Mouse (Mus musculus): ENCODE data around the gene Elovl6. TPM values are rescaled to one million over a fixed set of nuclear protein-coding genes. Genes with fewer than 3 reads are reported as not detected.

Gene Elovl6
- polyA plus RNA-seq, 1 experiment from 2014 or later = 37.6 TPM

DNA sequence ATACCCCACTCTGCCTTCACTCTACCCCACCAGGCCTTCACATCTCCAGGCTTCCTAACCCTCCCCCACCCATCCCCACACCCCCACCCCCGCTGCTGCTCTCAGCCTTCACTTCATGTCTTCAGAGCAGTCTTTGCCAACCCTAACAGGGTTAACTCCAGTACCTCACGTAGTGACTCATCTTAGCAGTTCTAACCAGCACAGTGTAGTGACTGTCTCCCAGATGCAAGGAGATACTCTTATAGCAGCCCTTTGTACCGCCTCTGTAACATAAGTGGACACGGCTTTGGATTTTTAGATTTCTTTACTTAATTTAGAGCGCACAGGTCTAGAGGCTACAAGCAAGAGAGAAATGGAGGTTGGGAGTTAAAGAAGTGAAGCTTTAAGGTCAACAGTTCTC, 116.4 kb downstream of the Elovl6 start:
- ATAC-seq (ENCODE audit: insufficient number of reproducible peaks, insufficient read depth, low FRiP score, low read depth) = no peak

DNA sequence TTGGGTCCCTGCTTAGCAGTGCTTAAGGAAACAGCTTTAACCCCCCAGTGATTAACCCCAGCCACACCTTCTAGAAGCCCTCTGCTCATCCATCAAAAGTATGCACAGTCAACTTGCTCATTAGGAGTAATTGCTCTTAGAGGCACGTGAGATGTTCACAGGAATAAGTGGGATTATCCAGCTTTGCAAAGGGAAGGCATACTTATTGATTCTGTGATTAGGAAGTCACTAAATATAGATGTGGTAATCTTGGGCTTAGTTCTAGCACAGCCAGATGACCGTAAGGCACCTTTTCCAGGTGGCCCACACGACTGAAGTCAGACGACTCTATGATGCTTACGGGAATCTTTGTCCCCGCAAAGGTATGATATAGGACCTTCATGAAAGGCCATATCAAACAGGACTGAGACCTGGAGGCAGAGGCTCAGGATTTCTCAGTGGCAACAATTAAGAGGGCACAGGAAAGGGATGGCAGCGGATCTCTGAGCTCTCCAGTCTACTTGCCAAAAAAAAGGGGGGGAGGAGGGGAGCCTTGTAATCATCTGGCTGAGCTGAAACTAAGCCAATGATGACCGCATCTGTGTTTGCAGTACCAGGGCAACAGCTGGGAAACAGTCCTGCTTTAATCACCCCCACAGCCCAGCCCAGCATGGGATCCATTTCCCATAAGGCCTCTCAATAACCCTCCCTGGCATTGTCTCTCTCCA, 117.6 kb downstream of the Elovl6 start:
- H3K36me3 ChIP-seq (ENCODE audit: control insufficient read depth, insufficient read depth, low read length) = no peaks in the 10 kb centered on the region
- no peak overlapping the region for H3K9ac ChIP-seq (replicated peaks; ENCODE audit: low read depth, low read length)
- H3K4me2 ChIP-seq (replicated peaks; ENCODE audit: low read depth, low read length) = no peak overlapping the region
- no peaks in the 10 kb centered on the region for H3K27me3 ChIP-seq (ENCODE audit: control insufficient read depth, insufficient read depth, low read length)
- no peak for ATAC-seq (ENCODE audit: insufficient number of reproducible peaks, insufficient read depth, low FRiP score, low read depth)
- H3K4me1 ChIP-seq (ENCODE audit: control insufficient read depth, insufficient read depth, low read length) = no peaks in the 10 kb centered on the region
- no peaks in the 10 kb centered on the region for H3K9me3 ChIP-seq (ENCODE audit: control insufficient read depth, low read depth, low read length)
- H3K4me3 ChIP-seq (ENCODE audit: low read depth, low read length) = no peak overlapping the region
- H3K27ac ChIP-seq (ENCODE audit: low read length) = no peak overlapping the region
- 66% methylated on average over 8 of the region's 8 CpGs for WGBS

More for the DNA sequence above, 116.4 kb downstream of the Elovl6 start:
- Histone ChIP-seq H3K27me3 (ENCODE audit: control insufficient read depth, insufficient read depth, low read length) (no peaks in the 10 kb centered on the region), H3K4me3 (ENCODE audit: low read depth, low read length) (no peak overlapping the region), H3K9me3 (ENCODE audit: control insufficient read depth, low read depth, low read length) (no peaks in the 10 kb centered on the region), H3K4me2 (replicated peaks; ENCODE audit: low read depth, low read length) (no peak overlapping the region), H3K36me3 (ENCODE audit: control insufficient read depth, insufficient read depth, low read length) (no peaks in the 10 kb centered on the region), H3K27ac (ENCODE audit: low read length) (no peak overlapping the region), H3K9ac (replicated peaks; ENCODE audit: low read depth, low read length) (no peak overlapping the region), H3K4me1 (ENCODE audit: control insufficient read depth, insufficient read depth, low read length) (no peaks in the 10 kb centered on the region)
- 75% methylated on average over 5 of the region's 5 CpGs for WGBS

DNA sequence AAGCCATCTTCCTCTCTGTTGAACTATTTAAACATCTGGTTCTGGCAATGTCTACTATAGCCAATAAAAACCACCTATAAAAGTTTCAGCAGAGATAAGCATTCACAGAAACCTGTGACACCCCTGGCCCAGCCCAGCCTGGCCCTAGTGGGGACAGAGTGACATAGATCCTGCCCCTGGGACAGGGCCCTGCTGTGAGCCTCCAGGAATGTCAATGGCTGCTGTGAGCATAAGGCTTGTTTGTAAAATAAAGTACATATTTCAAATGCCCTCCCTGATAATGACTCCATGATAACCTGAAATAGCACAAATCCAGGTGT, 118.1 kb downstream of the Elovl6 start:
- ATAC-seq (ENCODE audit: insufficient number of reproducible peaks, insufficient read depth, low FRiP score, low read depth) = no peak
- H3K4me3 ChIP-seq (ENCODE audit: low read depth, low read length) = no peak overlapping the region
- no peaks in the 10 kb centered on the region for H3K27me3 ChIP-seq (ENCODE audit: control insufficient read depth, insufficient read depth, low read length)
- no peaks in the 10 kb centered on the region for H3K9me3 ChIP-seq (ENCODE audit: control insufficient read depth, low read depth, low read length)
- H3K4me1 ChIP-seq (ENCODE audit: control insufficient read depth, insufficient read depth, low read length) = no peaks in the 10 kb centered on the region
- H3K36me3 ChIP-seq (ENCODE audit: control insufficient read depth, insufficient read depth, low read length) = no peaks in the 10 kb centered on the region
- H3K9ac ChIP-seq (replicated peaks; ENCODE audit: low read depth, low read length) = no peak overlapping the region
- no peak overlapping the region for H3K27ac ChIP-seq (ENCODE audit: low read length)
- H3K4me2 ChIP-seq (replicated peaks; ENCODE audit: low read depth, low read length) = no peak overlapping the region

DNA sequence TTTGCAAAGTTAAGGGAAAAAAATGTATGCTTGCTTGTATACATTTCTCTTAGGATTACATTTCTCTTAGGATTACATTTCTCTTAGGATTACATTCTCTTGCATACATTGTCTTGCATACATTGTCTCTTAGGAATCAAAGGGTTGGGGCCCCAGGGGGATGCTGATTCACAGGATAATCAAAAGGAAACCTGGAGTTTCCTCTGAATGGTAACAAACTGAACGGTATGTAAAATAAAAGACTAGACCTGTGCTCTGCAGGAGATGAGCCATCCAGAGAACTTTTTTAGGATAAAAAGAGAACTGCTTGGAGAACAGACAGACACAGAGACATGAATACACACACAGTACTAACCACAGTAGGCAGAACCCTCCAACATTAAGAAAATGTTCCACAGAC, 118.8 kb downstream of the Elovl6 start:
- no peak overlapping the region for H3K27ac ChIP-seq (ENCODE audit: low read length)
- H3K9me3 ChIP-seq (ENCODE audit: control insufficient read depth, low read depth, low read length) = no peaks in the 10 kb centered on the region
- WGBS = 34% methylated on average over 1 of the region's 1 CpGs
- ATAC-seq (ENCODE audit: insufficient number of reproducible peaks, insufficient read depth, low FRiP score, low read depth) = no peak
- H3K4me3 ChIP-seq (ENCODE audit: low read depth, low read length) = no peak overlapping the region
- no peaks in the 10 kb centered on the region for H3K36me3 ChIP-seq (ENCODE audit: control insufficient read depth, insufficient read depth, low read length)
- H3K9ac ChIP-seq (replicated peaks; ENCODE audit: low read depth, low read length) = no peak overlapping the region
- no peak overlapping the region for H3K4me2 ChIP-seq (replicated peaks; ENCODE audit: low read depth, low read length)
- H3K4me1 ChIP-seq (ENCODE audit: control insufficient read depth, insufficient read depth, low read length) = no peaks in the 10 kb centered on the region
- H3K27me3 ChIP-seq (ENCODE audit: control insufficient read depth, insufficient read depth, low read length) = no peaks in the 10 kb centered on the region

DNA sequence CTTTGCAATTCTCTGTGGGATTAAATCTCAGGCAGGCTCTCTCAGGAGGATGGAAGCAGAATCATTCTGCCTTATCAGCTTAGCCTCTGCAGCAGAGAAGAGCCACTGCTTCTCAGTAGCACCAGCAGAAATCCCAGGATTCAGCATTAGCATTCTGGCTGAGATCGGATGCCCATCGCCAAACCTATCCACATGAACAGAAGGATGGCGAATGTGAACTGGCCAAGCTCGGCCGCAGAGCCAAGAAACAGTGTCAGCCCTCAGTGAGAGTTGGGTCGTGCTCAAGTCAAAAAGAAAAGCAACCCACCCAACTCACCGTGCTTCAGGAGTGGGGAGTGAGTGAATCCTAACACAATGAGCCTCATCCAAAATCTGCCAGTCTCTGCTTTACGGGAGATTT, 119.6 kb downstream of the Elovl6 start:
- WGBS = 87% methylated on average over 8 of the region's 8 CpGs

DNA sequence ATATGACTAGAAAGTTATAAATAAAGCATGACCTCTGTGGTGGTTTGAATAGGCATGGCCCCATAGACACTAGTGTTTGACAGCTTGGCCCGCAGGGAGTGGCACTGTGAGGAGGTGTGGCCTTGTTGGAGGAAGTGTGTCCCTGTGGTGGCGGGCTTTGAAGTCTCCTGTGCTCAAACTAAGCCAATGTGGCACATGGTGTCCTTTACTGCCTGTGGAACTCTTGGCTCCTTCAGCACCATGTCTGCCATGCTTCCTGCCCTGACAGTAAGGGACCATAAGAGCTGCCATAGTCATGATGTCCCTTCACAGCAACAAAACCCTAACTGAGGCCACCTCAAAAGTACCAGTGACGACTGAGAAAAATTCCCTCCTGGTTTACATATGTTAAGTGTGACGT, 120.3 kb downstream of the Elovl6 start:
- Histone ChIP-seq H3K9ac (replicated peaks; ENCODE audit: low read depth, low read length) (no peak overlapping the region), H3K36me3 (ENCODE audit: control insufficient read depth, insufficient read depth, low read length) (no peaks in the 10 kb centered on the region), H3K27me3 (ENCODE audit: control insufficient read depth, insufficient read depth, low read length) (no peaks in the 10 kb centered on the region), H3K4me2 (replicated peaks; ENCODE audit: low read depth, low read length) (no peak overlapping the region), H3K27ac (ENCODE audit: low read length) (no peak overlapping the region), H3K9me3 (ENCODE audit: control insufficient read depth, low read depth, low read length) (no peaks in the 10 kb centered on the region), H3K4me3 (ENCODE audit: low read depth, low read length) (no peak overlapping the region), H3K4me1 (ENCODE audit: control insufficient read depth, insufficient read depth, low read length) (no peaks in the 10 kb centered on the region)
- no peak for ATAC-seq (ENCODE audit: insufficient number of reproducible peaks, insufficient read depth, low FRiP score, low read depth)
- 95% methylated on average over 4 of the region's 4 CpGs for WGBS

More for the DNA sequence above, 119.6 kb downstream of the Elovl6 start:
- Histone ChIP-seq H3K9me3 (ENCODE audit: control insufficient read depth, low read depth, low read length) (no peaks in the 10 kb centered on the region), H3K4me1 (ENCODE audit: control insufficient read depth, insufficient read depth, low read length) (no peaks in the 10 kb centered on the region), H3K4me2 (replicated peaks; ENCODE audit: low read depth, low read length) (no peak overlapping the region), H3K4me3 (ENCODE audit: low read depth, low read length) (no peak overlapping the region), H3K9ac (replicated peaks; ENCODE audit: low read depth, low read length) (no peak overlapping the region), H3K36me3 (ENCODE audit: control insufficient read depth, insufficient read depth, low read length) (no peaks in the 10 kb centered on the region), H3K27ac (ENCODE audit: low read length) (no peak overlapping the region), H3K27me3 (ENCODE audit: control insufficient read depth, insufficient read depth, low read length) (no peaks in the 10 kb centered on the region)
- ATAC-seq (ENCODE audit: insufficient number of reproducible peaks, insufficient read depth, low FRiP score, low read depth) = no peak

DNA sequence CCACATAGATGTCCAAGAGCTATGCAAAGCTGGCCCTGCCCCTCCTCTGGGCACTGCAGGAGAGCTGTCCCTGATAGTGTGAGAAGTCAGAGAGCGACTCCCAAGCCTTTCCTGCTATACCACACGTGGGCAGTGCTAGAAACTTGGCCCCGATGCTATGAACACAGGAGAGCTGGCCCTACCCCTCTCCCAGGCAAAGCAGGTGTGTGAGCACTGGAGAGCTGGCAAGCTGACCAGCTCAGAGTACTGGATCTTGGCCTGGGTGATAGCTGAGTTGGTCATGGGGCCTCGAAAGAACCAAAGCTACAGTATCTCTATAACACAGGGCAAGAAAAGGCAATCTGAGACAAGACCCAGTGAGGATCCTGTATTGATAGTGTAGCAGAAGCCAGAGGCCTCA, 124.4 kb downstream of the Elovl6 start:
- no peak overlapping the region for H3K9ac ChIP-seq (replicated peaks; ENCODE audit: low read depth, low read length)
- no peaks in the 10 kb centered on the region for H3K9me3 ChIP-seq (ENCODE audit: control insufficient read depth, low read depth, low read length)
- H3K27me3 ChIP-seq (ENCODE audit: control insufficient read depth, insufficient read depth, low read length) = no peaks in the 10 kb centered on the region
- H3K4me3 ChIP-seq (ENCODE audit: low read depth, low read length) = no peak overlapping the region
- H3K27ac ChIP-seq (ENCODE audit: low read length) = no peak overlapping the region
- no peak for ATAC-seq (ENCODE audit: insufficient number of reproducible peaks, insufficient read depth, low FRiP score, low read depth)
- 66% methylated on average over 4 of the region's 4 CpGs for WGBS
- H3K36me3 ChIP-seq (ENCODE audit: control insufficient read depth, insufficient read depth, low read length) = no peaks in the 10 kb centered on the region
- H3K4me2 ChIP-seq (replicated peaks; ENCODE audit: low read depth, low read length) = no peak overlapping the region
- no peaks in the 10 kb centered on the region for H3K4me1 ChIP-seq (ENCODE audit: control insufficient read depth, insufficient read depth, low read length)

DNA sequence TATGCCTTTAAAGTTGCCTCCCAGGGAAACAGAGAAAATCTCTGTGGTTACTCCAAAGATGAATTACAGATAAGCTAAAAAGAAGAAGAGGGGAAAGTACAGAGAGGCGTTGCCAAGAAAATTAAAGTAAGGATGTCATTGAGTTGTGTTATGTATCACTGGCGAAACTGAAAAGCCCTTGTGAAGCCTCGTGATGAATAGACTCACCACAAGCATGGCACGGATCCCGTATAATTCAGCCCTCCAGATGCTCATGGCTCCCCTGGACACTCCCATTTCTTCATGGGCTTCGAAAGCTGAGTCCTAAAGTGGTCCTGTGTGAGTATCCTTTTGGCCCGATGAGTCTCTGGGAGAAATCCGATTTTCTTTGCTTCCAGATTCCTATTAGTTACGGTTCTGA, 125.1 kb downstream of the Elovl6 start:
- H3K4me3 ChIP-seq (ENCODE audit: low read depth, low read length) = no peak overlapping the region
- H3K4me1 ChIP-seq (ENCODE audit: control insufficient read depth, insufficient read depth, low read length) = no peaks in the 10 kb centered on the region
- H3K9ac ChIP-seq (replicated peaks; ENCODE audit: low read depth, low read length) = no peak overlapping the region
- ATAC-seq (ENCODE audit: insufficient number of reproducible peaks, insufficient read depth, low FRiP score, low read depth) = no peak
- no peak overlapping the region for H3K4me2 ChIP-seq (replicated peaks; ENCODE audit: low read depth, low read length)
- no peak overlapping the region for H3K27ac ChIP-seq (ENCODE audit: low read length)
- H3K27me3 ChIP-seq (ENCODE audit: control insufficient read depth, insufficient read depth, low read length) = no peaks in the 10 kb centered on the region
- no peaks in the 10 kb centered on the region for H3K36me3 ChIP-seq (ENCODE audit: control insufficient read depth, insufficient read depth, low read length)
- H3K9me3 ChIP-seq (ENCODE audit: control insufficient read depth, low read depth, low read length) = no peaks in the 10 kb centered on the region
- WGBS = 83% methylated on average over 9 of the region's 9 CpGs

DNA sequence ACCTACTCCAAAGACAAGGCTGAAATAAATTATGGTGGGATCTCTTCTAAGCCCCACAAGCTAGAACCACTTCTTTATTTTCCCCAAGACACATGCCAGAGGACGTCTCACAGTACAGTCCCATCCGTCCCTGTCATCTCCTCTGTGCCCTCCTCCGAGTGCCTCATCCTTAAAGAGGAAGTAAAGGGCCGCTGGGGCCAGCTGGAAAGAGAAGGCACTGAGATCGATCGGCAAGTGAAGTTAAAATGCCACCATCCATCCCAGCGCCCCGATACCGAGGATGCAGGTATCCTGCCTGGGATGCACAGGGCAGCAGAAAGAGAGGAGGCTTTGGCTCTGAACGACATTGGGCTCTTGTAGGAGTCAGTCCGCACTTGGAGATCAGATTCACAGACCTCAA, 125.6 kb downstream of the Elovl6 start:
- Histone ChIP-seq H3K9me3 (ENCODE audit: control insufficient read depth, low read depth, low read length) (no peaks in the 10 kb centered on the region), H3K27me3 (ENCODE audit: control insufficient read depth, insufficient read depth, low read length) (no peaks in the 10 kb centered on the region), H3K4me1 (ENCODE audit: control insufficient read depth, insufficient read depth, low read length) (no peaks in the 10 kb centered on the region), H3K4me3 (ENCODE audit: low read depth, low read length) (no peak overlapping the region), H3K27ac (ENCODE audit: low read length) (no peak overlapping the region), H3K36me3 (ENCODE audit: control insufficient read depth, insufficient read depth, low read length) (no peaks in the 10 kb centered on the region), H3K4me2 (replicated peaks; ENCODE audit: low read depth, low read length) (no peak overlapping the region), H3K9ac (replicated peaks; ENCODE audit: low read depth, low read length) (no peak overlapping the region)
- ATAC-seq (ENCODE audit: insufficient number of reproducible peaks, insufficient read depth, low FRiP score, low read depth) = no peak
- 84% methylated on average over 11 of the region's 11 CpGs for WGBS

All from stomach, embryonic 14.5 days (tissue).